9 mouse cellular contexts compared by ENCODE assay signal in the genomic region with DNA sequence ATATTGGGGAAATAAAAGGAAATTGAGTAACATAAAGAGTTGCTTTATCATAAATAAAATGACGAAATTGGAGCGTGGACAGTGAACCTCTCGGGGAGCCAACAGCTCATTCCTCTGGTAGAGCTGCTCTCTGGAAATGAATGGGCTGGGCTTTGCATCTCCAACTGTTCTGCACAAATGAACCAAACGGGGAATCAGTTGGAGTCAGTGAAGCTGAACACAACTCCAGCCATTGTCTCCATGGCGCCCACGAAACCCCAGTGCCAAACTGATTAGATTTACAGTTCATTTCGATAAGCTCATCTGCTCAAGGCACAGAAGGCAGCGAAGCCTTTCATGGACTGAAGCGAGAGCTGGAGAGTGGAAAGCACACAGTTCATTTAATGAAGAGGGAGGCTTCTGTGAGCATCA. TPM values are rescaled to one million over a fixed set of nuclear protein-coding genes. Genes with fewer than 3 reads are reported as not detected.
A peak's percentile ranks its signal among the peaks of the same experiment; 100 is the strongest.
DNase-seq lines count a peak whose midpoint lies in the region; ATAC-seq lines count a peak whose summit lies in the region.
"Had no signal": no experiment of that assay in that cellular context is flagged by ENCODE, and none has a peak within 500 bp of the region (broad histone marks: within the 10 kb centered on the region; RNA-seq: fewer than 3 reads in every experiment).

No protein-coding gene starts in this region.

- peaks cover 14% of the 10 kb centered on the region for H3K4me1 ChIP-seq in hindbrain, embryonic 12.5 days

- H3K4me3 ChIP-seq in hindbrain, embryonic 12.5 days, result no peak overlapping the region
- H3K4me3 ChIP-seq: erythroblast, embryonic 14.5 days; liver, embryonic 12.5 days had no signal

- no peak overlapping the region for H3K9ac ChIP-seq in hindbrain, embryonic 12.5 days
- H3K9ac ChIP-seq: liver, embryonic 12.5 days had no signal

- peak; percentile 64; the same call in 1 of the 2 replicates for ATAC-seq in hindbrain, embryonic 12.5 days (ENCODE audit: low FRiP score)
- ATAC-seq: liver, embryonic 12.5 days had no signal

- peak overlapping the region; percentile 24; the same call in 1 of the 2 replicates for H3K4me2 ChIP-seq in hindbrain, embryonic 12.5 days (replicated peaks)
- H3K4me2 ChIP-seq: liver, embryonic 12.5 days had no signal

- H3K27ac ChIP-seq in hindbrain, embryonic 12.5 days, result peak overlapping the region; percentile 60; the same call in 1 of the 2 replicates
- H3K27ac ChIP-seq: liver, embryonic 12.5 days had no signal

- 29% methylated on average over 9 of the region's 9 CpGs for WGBS in hindbrain, embryonic 12.5 days

- intact Hi-C loops in heart, postnatal 10 days (cut with DNase I), result no loop called here

- H3K9me3 ChIP-seq in hindbrain, embryonic 12.5 days (replicated peaks), result no peaks in the 10 kb centered on the region
- H3K9me3 ChIP-seq: liver, embryonic 12.5 days had no signal

- no peaks in the 10 kb centered on the region for H3K27me3 ChIP-seq in hindbrain, embryonic 12.5 days
- H3K27me3 ChIP-seq: liver, embryonic 12.5 days had no signal

- no peaks in the 10 kb centered on the region for H3K36me3 ChIP-seq in hindbrain, embryonic 12.5 days
- H3K36me3 ChIP-seq: liver, embryonic 12.5 days had no signal

- DNase-seq in MN1 (ENCODE audit: low spot score) (peak; percentile 18), adipocyte (ENCODE audit: low spot score) (no peak)
- peak; percentile 85 for DNase-seq in Muller cell, postnatal 12 days (ENCODE audit: inconsistent ontology term)
- DNase-seq in mesoderm, embryonic 11.5 days (ENCODE audit: low read depth, low spot score), result peak; percentile 52
- DNase-seq in heart, adult 11 months, result no peak
- no peak for DNase-seq in heart, postnatal 10 days

RNA-seq across cellular contexts. Expression of gene Itga6, which starts 29.8 kb away (rescaled TPM):
- polyA plus RNA-seq in hindbrain, embryonic 12.5 days (2016; fragmentation: Nextera tagmentation; extraction: Ambion mirVana), result 31.5 and 34.6 TPM in 2 replicates
- 10 to 100 TPM; 95.3 to 98.2 TPM for total RNA-seq in heart, postnatal 10 days (2021)

Comparison
In these comparisons a context has a peak if more than half of its experiments do, and no peak if none do; other contexts are left out.
1. DNase-seq: peak in MN1 (single experiment), Muller cell, postnatal 12 days (single experiment) and mesoderm, embryonic 11.5 days (single experiment); none in heart, adult 11 months (single experiment), heart, postnatal 10 days (0 of 2) and adipocyte (single experiment).